Mouse (Mus musculus): ENCODE results near the gene Snx21. TPM values are rescaled to one million over a fixed set of nuclear protein-coding genes. Genes with fewer than 3 reads are reported as not detected.

Gene Snx21
- polyA plus RNA-seq, 1 experiment from 2014 or later, result 40.6 TPM

DNA sequence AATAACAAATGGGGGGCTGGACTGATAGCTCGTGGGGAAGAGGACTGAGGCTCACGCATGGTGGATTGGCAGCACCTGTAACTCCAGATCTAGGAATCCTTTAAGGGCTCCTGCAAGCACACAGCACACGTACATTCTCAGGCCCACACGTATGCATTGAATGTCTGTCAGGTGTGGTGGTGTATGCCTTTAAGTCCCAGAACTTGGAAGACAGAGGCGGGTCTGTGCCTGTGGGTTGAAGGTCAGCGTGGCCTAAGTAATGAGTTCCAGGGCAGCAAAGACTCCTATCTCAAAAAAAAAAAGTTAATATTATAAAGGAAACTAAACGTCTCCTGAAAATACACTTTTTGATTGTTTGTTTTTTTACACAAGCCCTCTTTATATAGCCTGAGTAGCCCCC is 21.0 kb downstream of the Snx21 start:
- Histone ChIP-seq H3K36me3 (ENCODE audit: control insufficient read depth, insufficient read depth) (peaks cover 8% of the 10 kb centered on the region), H3K27me3 (ENCODE audit: control insufficient read depth, insufficient read depth, low read length) (no peaks in the 10 kb centered on the region), H3K9me3 (replicated peaks; ENCODE audit: control insufficient read depth, low read length) (no peaks in the 10 kb centered on the region), H3K4me1 (ENCODE audit: control insufficient read depth, insufficient read depth, low read length) (peaks cover 13% of the 10 kb centered on the region), H3K4me3 (ENCODE audit: low read length) (no peak overlapping the region), H3K27ac (ENCODE audit: low read length) (no peak overlapping the region), H3K9ac (ENCODE audit: low read length) (no peak overlapping the region), H3K4me2 (ENCODE audit: low read depth, low read length) (no peak overlapping the region)
- ATAC-seq (replicated peaks; ENCODE audit: extremely low read depth, insufficient read depth, low FRiP score), result no peak
- 66% methylated on average over 7 of the region's 7 CpGs for WGBS

- Histone ChIP-seq H3K9me3 (replicated peaks; ENCODE audit: control insufficient read depth, low read length) (no peaks in the 10 kb centered on the region), H3K4me1 (ENCODE audit: control insufficient read depth, insufficient read depth, low read length) (peaks cover 5% of the 10 kb centered on the region), H3K4me3 (ENCODE audit: low read length) (no peak overlapping the region), H3K27ac (ENCODE audit: low read length) (no peak overlapping the region), H3K27me3 (ENCODE audit: control insufficient read depth, insufficient read depth, low read length) (no peaks in the 10 kb centered on the region), H3K4me2 (ENCODE audit: low read depth, low read length) (no peak overlapping the region), H3K36me3 (ENCODE audit: control insufficient read depth, insufficient read depth) (peaks cover 7% of the 10 kb centered on the region), H3K9ac (ENCODE audit: low read length) (no peak overlapping the region)
- ATAC-seq (replicated peaks; ENCODE audit: extremely low read depth, insufficient read depth, low FRiP score), result no peak
- 77% methylated on average over 2 of the region's 2 CpGs for WGBS
These were observed 27.9 kb downstream of the Snx21 start for GRCm38 (mm10) chr2:164813557-164813956.

- Histone ChIP-seq H3K36me3 (ENCODE audit: control insufficient read depth, insufficient read depth) (no peaks in the 10 kb centered on the region), H3K9me3 (replicated peaks; ENCODE audit: control insufficient read depth, low read length) (no peaks in the 10 kb centered on the region), H3K27me3 (ENCODE audit: control insufficient read depth, insufficient read depth, low read length) (no peaks in the 10 kb centered on the region), H3K9ac (ENCODE audit: low read length) (no peak overlapping the region), H3K4me2 (ENCODE audit: low read depth, low read length) (no peak overlapping the region), H3K27ac (ENCODE audit: low read length) (no peak overlapping the region), H3K4me1 (ENCODE audit: control insufficient read depth, insufficient read depth, low read length) (peaks cover 5% of the 10 kb centered on the region), H3K4me3 (ENCODE audit: low read length) (no peak overlapping the region)
- no peak for ATAC-seq (replicated peaks; ENCODE audit: extremely low read depth, insufficient read depth, low FRiP score)
- WGBS, result 71% methylated on average over 5 of the region's 5 CpGs
These were observed 29.7 kb downstream of the Snx21 start for GRCm38 (mm10) chr2:164815348-164815747.

DNA sequence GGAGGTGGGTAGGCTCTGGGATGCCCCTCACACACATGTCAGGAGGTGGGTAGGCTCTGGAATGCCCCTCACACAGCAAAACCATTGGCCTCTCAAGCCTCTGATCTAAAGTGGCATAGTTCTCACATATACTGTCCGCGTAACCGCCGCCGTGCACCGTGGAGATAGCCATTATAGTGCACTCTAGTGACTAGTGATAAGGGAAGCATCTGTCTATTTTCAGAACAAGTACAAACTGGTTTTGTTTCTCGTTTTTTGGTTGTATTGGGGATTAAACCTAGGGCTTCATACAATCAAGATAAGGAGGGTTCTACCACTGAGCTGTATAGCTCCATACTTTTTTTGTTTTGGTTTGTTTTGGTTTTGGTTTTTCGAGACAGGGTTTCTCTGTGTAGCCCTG is 30.2 kb downstream of the Snx21 start:
- 50% methylated on average over 8 of the region's 8 CpGs for WGBS
- H3K4me2 ChIP-seq (ENCODE audit: low read depth, low read length), result no peak overlapping the region
- no peak overlapping the region for H3K9ac ChIP-seq (ENCODE audit: low read length)
- H3K9me3 ChIP-seq (replicated peaks; ENCODE audit: control insufficient read depth, low read length), result no peaks in the 10 kb centered on the region
- no peak overlapping the region for H3K27ac ChIP-seq (ENCODE audit: low read length)
- H3K27me3 ChIP-seq (ENCODE audit: control insufficient read depth, insufficient read depth, low read length), result no peaks in the 10 kb centered on the region
- no peak overlapping the region for H3K4me3 ChIP-seq (ENCODE audit: low read length)
- ATAC-seq (replicated peaks; ENCODE audit: extremely low read depth, insufficient read depth, low FRiP score), result no peak
- H3K36me3 ChIP-seq (ENCODE audit: control insufficient read depth, insufficient read depth), result no peaks in the 10 kb centered on the region
- peaks cover 5% of the 10 kb centered on the region for H3K4me1 ChIP-seq (ENCODE audit: control insufficient read depth, insufficient read depth, low read length)

DNA sequence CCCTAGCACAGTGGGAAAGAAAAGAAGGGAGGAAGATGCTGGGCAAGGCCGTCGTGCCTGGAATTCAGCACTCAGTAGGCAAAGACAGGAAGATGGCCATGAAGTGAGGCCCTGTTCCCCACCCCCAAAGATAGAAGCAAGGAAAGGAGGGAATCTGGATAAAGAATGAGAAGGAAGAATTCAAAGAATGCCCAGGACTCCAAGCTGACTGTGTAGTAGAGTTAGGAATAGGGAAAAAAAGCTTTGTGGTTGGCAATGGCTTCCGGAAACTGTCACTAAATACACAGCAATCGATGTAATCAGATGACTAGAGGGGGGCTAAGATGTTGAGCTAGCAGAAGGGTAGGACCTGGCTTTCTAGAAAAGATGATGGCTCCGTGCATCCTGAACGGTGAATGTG is 31.6 kb downstream of the Snx21 start:
- no peak overlapping the region for H3K9ac ChIP-seq (ENCODE audit: low read length)
- 58% methylated on average over 6 of the region's 6 CpGs for WGBS
- ATAC-seq (replicated peaks; ENCODE audit: extremely low read depth, insufficient read depth, low FRiP score), result no peak
- peaks cover 5% of the 10 kb centered on the region for H3K4me1 ChIP-seq (ENCODE audit: control insufficient read depth, insufficient read depth, low read length)
- no peaks in the 10 kb centered on the region for H3K9me3 ChIP-seq (replicated peaks; ENCODE audit: control insufficient read depth, low read length)
- H3K4me3 ChIP-seq (ENCODE audit: low read length), result no peak overlapping the region
- H3K27ac ChIP-seq (ENCODE audit: low read length), result no peak overlapping the region
- H3K36me3 ChIP-seq (ENCODE audit: control insufficient read depth, insufficient read depth), result no peaks in the 10 kb centered on the region
- no peaks in the 10 kb centered on the region for H3K27me3 ChIP-seq (ENCODE audit: control insufficient read depth, insufficient read depth, low read length)
- no peak overlapping the region for H3K4me2 ChIP-seq (ENCODE audit: low read depth, low read length)

DNA sequence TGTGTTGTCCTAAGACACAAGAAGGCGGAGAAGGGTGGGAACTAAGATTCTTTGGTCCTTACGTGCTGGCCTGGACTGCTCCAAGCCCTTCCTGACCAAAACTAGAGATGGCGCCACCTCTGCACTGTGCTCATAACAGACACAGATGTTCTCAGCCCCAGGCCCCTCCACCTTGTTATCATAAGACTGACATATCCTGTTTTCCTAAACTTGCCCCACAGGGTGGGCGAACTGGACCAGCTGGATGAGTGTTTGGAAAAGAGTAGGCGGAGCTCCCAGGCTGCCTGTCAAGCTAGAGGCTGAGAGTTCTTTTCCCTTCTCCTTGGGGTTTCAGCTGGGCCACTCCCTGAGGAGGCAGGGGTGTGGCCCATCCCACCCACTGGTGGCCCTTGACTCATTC is 32.1 kb downstream of the Snx21 start:
- H3K4me3 ChIP-seq (ENCODE audit: low read length), result no peak overlapping the region
- H3K4me1 ChIP-seq (ENCODE audit: control insufficient read depth, insufficient read depth, low read length), result peaks cover 7% of the 10 kb centered on the region
- ATAC-seq (replicated peaks; ENCODE audit: extremely low read depth, insufficient read depth, low FRiP score), result no peak
- no peaks in the 10 kb centered on the region for H3K27me3 ChIP-seq (ENCODE audit: control insufficient read depth, insufficient read depth, low read length)
- no peak overlapping the region for H3K27ac ChIP-seq (ENCODE audit: low read length)
- H3K9ac ChIP-seq (ENCODE audit: low read length), result no peak overlapping the region
- H3K36me3 ChIP-seq (ENCODE audit: control insufficient read depth, insufficient read depth), result no peaks in the 10 kb centered on the region
- 65% methylated on average over 5 of the region's 5 CpGs for WGBS
- no peaks in the 10 kb centered on the region for H3K9me3 ChIP-seq (replicated peaks; ENCODE audit: control insufficient read depth, low read length)
- no peak overlapping the region for H3K4me2 ChIP-seq (ENCODE audit: low read depth, low read length)

GRCm38 (mm10) chr2:164821060-164821459 is 35.4 kb downstream of the Snx21 start:
- Histone ChIP-seq H3K27me3 (ENCODE audit: control insufficient read depth, insufficient read depth, low read length) (no peaks in the 10 kb centered on the region), H3K27ac (ENCODE audit: low read length) (no peak overlapping the region), H3K4me2 (ENCODE audit: low read depth, low read length) (no peak overlapping the region), H3K4me3 (ENCODE audit: low read length) (no peak overlapping the region), H3K9ac (ENCODE audit: low read length) (no peak overlapping the region), H3K9me3 (replicated peaks; ENCODE audit: control insufficient read depth, low read length) (no peaks in the 10 kb centered on the region), H3K36me3 (ENCODE audit: control insufficient read depth, insufficient read depth) (peaks cover 15% of the 10 kb centered on the region), H3K4me1 (ENCODE audit: control insufficient read depth, insufficient read depth, low read length) (peaks cover 5% of the 10 kb centered on the region; the same call in 1 of the 2 replicates)
- 83% methylated on average over 6 of the region's 6 CpGs for WGBS
- no peak for ATAC-seq (replicated peaks; ENCODE audit: extremely low read depth, insufficient read depth, low FRiP score)

GRCm38 (mm10) chr2:164822636-164823165 is 37.1 kb downstream of the Snx21 start, which contains the start of gene Zswim1:
Zswim1 (plus strand) TSS chr2:164822686.
- peaks cover 24% of the 10 kb centered on the region for H3K36me3 ChIP-seq (ENCODE audit: control insufficient read depth, insufficient read depth)
- H3K4me3 ChIP-seq (ENCODE audit: low read length), result peak within 1 kb of the TSS; percentile 91
- peaks cover 5% of the 10 kb centered on the region; the same call in 1 of the 2 replicates for H3K4me1 ChIP-seq (ENCODE audit: control insufficient read depth, insufficient read depth, low read length)
- peak within 1 kb of the TSS; percentile 85 for H3K9ac ChIP-seq (ENCODE audit: low read length)
- no peaks in the 10 kb centered on the region for H3K27me3 ChIP-seq (ENCODE audit: control insufficient read depth, insufficient read depth, low read length)
- no peaks in the 10 kb centered on the region for H3K9me3 ChIP-seq (replicated peaks; ENCODE audit: control insufficient read depth, low read length)
- 1% methylated on average over 32 of the region's 32 CpGs for whole genome bisulfite sequencing
- peak within 1 kb of the TSS; percentile 81 for H3K4me2 ChIP-seq (ENCODE audit: low read depth, low read length)
- ATAC-seq (replicated peaks; ENCODE audit: extremely low read depth, insufficient read depth, low FRiP score), result peak; percentile 99
- H3K27ac ChIP-seq (ENCODE audit: low read length), result peak within 1 kb of the TSS; percentile 85

GRCm38 (mm10) chr2:164823181-164823585 is 37.6 kb downstream of the Snx21 start:
- H3K4me3 ChIP-seq (ENCODE audit: low read length), result peak overlapping the region; percentile 91
- 2% methylated on average over 10 of the region's 10 CpGs for WGBS
- H3K4me2 ChIP-seq (ENCODE audit: low read depth, low read length), result peak overlapping the region; percentile 81
- peak; percentile 69 for ATAC-seq (replicated peaks; ENCODE audit: extremely low read depth, insufficient read depth, low FRiP score)
- no peaks in the 10 kb centered on the region for H3K27me3 ChIP-seq (ENCODE audit: control insufficient read depth, insufficient read depth, low read length)
- H3K4me1 ChIP-seq (ENCODE audit: control insufficient read depth, insufficient read depth, low read length), result peaks cover 5% of the 10 kb centered on the region; the same call in 1 of the 2 replicates
- peak overlapping the region; percentile 85 for H3K27ac ChIP-seq (ENCODE audit: low read length)
- H3K9me3 ChIP-seq (replicated peaks; ENCODE audit: control insufficient read depth, low read length), result no peaks in the 10 kb centered on the region
- H3K36me3 ChIP-seq (ENCODE audit: control insufficient read depth, insufficient read depth), result peaks cover 25% of the 10 kb centered on the region
- H3K9ac ChIP-seq (ENCODE audit: low read length), result peak overlapping the region; percentile 85

Measured in heart, embryonic 16.5 days (tissue).